Mouse (Mus musculus) cerebellum, adult 11 months (tissue): ENCODE data around the gene Zfp612.
A peak's percentile ranks its signal among the peaks of the same experiment; 100 is the strongest.
"Not testable (repeated sequence)": the region's sequence is repeated elsewhere in the genome, so short reads cannot be mapped to it uniquely, and the experiment has no call there.

Experiments
- DNase-seq: peaks from one replicate; pipeline ENCODE4 v3.0.0; 2022

Zfp612 gene

DNA sequence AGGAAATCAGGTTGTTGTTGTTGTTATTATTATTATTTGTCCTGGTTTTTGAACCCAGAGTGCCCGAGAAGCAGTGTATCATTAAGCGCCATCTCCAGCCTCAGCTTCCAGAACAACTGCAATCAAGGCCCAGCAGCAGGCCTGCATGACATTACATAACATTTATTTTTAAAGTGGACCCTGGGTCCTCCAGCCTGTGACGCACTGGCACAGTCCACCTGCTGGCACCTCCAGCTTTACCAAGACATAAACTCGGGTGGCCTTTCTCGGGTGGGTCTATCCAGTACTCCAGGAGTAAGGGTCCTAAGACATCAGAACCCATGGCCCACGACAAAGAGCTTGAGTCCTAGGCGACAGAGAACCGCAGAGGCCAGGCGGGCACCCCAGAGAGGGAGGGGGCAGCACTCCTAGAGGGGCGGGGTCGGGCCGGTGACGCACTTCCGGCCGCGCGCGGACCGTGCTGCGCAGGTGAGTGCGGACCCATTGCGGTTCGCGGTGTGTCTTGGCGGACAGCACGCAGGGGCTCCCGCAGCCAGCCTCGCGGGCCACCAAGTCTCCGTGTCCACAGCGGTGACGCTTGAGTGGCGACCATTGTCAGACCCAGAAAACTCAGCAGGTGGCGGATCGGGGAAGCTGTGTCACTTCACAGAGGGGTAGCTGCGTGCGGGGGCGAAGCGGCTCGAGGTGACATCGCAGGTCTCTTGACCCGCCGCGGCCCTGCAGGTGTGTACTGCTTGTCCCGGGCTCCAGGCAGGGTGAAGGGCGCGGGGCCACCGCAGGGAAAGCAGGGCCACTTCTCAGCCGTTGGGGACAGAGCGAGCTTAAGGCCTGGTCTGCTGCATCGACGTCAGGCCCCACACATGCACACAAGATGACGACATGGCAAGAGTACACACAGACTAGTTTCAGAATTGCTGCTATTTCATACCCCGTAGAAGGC, at the start of gene Zfp612:
Zfp612 (plus strand) TSS at position 465 of the 940 bp plus-strand sequence.
- DNase-seq, result peak; percentile 82

DNA sequence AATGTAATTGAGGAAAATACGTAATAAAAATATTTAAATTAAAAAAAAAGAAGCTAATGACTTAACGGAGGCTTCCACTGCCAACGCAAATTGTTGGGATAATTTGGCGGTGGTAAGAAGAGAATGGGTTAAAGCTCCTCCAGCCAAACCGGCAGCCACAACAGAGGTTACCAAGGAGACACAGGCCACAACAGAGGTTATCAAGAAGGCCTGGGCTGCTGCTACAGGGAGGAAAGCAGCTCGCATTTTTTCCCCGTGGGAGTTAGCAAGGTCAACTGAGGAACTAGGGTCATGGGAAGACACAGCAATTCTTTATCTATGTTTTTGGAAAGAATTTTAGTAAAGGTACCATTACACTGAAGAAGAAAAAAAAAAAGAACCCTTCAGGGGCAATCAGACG, 45.8 kb upstream of the Zfp612 start:
- DNase-seq, result not testable (repeated sequence)

DNA sequence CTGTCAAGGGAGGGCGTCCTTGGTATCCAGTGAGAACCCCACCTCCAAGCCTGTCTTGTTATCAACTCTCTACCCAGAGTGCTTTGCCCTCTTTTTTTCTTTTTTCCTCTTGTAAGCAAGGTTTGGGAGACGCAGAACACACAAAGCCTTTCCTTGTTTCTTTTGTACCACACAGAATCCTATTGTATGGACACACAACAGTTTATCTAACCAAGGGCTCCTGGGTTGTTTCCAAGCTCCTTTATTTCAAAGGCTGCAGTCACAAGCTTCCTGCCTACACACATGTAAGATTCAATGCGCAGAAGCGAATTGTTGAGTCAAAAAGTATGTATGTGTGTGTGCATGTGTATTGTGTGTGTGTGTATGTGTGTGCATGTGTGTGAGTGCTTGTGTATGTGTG, 45.2 kb upstream of the Zfp612 start:
- DNase-seq, result no peak

DNA sequence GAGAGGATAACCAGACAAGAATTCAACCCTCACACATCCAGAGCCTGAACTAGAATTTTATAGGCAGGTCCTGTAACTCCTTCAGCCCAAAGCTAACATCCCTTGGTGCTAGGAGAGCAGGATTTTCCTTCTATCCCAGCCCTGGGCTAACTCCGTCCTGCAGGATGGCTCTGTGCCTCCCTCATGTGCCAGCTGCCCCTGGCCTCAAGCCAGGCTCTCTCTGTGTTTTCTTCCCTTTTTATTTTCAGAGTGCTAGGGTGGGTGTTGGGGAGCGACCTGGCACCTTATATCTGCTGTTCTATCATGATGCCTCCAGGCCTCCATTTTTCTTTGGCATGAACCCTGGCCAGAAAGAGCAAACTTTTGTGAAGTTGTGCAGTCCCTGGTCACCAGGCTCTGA, 43.4 kb upstream of the Zfp612 start:
- no peak for DNase-seq

DNA sequence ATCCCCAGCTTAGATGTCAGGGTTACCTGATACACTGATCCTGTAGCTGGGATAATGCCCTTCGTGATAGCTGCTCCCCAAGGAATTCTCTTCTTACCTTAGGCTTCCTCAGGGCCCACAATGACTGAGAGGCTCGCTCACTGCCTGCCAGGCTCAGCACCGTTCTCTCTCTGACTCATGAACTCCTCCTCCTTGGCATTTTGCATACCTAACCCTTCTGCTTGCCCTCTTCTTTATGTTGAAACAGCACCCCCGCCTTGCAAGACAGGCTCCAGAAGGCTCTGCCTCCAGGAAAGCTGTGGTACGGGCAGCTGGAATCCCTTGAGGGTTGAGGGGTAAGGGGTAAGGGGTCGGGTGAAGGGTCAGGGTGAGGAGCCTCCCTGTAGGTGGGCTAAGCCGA, 40.3 kb upstream of the Zfp612 start:
- no peak for DNase-seq

DNA sequence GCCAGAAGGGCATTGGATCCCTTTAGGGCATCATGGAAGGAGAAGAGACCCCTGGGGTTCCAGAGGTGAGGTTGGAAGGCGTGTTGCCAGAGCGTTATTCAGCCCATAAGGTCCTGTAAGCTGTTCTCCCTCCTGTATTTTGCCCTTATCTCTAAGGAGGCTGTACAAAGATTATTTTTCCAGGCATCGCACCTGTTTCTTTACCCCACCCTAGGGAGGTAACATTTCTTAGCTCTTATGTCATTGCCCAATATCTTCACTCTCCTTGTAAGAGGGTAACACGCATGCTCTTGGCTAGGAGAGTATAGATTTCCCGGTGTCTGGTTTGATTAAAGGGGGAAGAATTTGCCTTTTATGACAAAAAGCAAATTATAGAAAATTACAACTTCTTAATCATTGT, 39.9 kb upstream of the Zfp612 start, which contains the start of gene Chst4:
Chst4 (minus strand) TSS at position 82 of the 400 bp plus-strand sequence.
- no peak for DNase-seq

DNA sequence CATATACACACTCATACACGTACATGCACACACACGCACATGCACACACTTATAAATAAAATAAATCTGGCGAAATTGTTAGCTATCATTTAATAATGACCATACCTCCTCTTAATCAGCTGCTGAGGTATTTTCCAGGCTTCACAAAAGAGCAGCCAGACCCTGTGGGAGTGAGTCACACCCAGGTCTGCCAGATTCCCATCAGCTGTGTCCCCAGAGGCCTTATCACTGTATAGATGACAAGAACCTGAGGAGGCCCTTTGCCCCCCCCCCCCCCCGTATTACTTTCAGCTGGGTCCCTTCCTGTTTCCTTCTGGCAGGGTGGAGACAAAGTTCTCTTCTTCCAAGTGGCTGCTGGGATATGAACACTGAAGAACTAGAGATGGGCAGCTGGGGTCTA, 39.0 kb upstream of the Zfp612 start:
- no peak for DNase-seq

DNA sequence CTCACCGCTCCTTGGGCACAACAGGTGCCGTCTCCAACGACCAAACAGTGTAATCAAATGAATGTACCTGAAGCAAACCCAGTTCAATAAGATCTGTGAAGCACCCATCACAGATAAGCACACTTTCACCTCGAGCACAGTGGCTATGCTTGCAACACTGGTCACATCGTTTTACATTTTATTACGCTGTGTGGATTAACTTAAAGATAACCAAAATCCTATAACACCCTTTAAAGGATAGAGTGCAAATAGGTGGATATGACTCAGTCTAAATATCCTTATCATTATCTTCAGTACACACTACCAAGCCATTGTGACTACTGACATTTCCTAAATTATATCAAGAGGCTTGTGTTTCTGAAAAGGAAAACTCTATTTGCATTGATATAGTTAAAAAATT, 28.3 kb upstream of the Zfp612 start:
- no peak for DNase-seq

DNA sequence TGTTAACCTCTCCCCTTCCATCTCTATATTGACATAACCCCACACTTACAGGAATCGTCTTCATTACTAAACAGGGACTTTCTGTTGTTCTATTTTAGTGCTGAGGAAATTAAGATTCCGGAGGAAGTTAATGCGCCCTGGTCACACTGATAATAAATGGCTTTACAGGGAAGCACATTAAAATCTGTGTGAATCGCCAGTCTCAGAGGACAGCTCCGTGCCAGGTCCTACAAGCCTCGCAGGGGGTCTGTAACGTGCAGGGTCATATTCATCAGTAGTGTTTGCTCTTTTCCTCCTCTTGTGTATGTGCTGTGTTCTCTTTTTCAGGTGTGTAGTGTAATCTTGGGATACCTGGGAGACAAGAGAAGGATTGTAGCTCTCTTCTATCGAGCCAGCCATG, 21.3 kb upstream of the Zfp612 start:
- DNase-seq, result no peak

DNA sequence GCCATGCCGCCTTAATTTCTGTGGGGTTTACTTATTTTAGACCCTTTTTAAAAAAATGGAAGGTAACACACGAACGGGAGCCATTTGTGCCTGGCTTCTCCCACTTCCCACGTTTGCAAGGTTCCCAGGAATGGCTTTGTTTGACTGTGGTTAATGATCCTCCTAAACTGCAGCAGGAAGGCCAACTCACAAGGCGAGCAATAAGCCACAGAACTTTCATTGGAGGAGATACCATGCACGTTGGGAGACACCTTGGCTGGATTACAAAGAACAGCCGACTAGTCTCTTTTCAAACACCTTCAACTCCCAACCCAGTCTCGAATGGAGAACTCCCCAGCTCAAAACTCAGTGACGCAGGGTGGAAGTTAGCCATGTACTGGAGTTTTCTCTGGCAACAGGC, 15.4 kb upstream of the Zfp612 start:
- no peak for DNase-seq

DNA sequence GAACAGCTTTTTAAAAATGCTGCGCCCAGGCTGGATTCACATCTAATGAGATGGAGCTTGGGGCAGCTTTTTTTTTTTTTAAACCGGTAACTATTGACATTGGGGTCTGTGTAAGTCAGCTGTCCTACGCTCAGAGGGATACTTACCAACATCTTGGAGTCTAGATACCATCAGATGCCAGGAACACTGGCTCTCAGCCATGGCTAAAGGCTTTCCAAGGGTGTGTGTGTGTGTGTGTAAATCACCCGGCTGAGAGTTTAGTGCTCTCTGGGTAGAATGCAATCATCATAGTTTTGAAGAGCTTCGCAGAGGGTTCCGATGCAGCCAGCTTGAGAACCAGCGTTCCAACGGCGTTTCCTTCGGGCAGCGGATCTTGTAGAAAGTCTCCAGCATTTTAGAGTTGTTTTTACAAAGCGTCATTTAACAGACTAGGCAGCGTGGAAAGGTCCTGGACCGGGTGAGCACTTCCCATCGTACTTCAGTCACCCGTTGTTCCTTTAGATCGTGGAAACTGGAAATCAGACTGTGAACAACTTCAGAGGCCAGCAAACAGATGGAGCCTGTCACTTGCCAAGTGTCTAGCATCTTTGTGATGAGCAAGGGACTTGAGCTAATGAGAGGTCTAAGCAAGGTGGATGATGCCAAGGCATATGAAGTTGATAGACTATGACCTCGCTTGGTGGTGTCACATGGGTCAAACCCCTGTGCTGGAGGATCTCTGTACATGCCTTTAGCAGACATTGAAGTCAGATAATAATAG, 14.8 kb upstream of the Zfp612 start:
- DNase-seq, result no peak

DNA sequence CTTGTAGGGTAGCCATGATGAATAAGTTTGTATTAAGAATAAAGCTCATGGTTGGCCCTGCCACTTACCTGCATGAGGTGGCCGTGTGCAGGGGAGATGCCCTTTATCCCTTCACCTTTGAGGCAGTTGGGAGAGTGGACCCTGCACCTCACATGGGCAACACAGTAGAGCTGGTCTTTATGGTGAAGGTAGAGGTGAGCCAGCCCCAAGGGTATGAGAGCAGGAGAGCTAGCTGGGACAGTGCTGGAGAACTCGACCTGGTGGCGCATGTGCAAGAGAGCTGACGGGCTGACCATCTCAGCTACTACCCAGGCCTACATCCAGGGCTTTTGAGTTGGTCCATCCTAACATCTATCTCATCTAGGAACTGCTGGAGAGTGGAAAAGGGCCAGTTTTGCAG, 13.9 kb upstream of the Zfp612 start:
- DNase-seq, result no peak

DNA sequence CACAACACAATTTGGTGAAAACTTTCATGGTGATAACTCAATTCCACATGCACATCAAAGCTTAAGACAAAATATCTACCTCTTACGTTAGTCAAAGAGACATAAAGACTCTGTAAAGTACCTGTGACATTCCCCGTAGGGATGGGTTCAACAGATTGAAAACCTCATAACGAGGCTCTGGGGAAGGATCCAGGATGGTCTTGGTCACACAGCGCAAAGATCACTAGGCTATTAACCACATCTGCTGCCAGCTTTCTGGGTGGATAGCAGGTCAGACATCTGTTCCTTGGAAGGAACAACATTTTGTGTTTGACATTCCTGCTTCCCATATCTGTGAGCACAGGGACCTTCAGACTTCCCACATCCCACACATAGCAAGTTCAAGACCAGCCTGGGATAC, 9.8 kb upstream of the Zfp612 start:
- no peak for DNase-seq

DNA sequence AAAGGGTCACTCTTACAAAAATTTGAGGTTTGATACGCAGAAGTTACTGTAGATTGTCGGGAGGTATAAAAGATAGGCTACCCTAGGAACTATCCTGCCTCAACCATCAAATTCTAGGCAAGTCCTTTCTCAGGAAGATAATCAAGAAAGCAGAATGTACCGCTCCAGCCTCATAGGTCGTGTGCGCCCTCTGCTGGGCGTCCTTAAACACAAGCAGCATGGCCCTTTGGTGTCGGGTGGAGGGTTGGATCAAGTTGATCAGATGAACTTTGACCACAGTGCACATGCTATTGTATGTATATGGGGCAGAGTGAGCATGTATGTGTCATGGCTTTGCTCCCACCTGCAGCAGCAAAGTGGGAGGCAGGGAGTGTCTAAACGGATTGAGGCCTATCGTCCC, 7.9 kb upstream of the Zfp612 start:
- DNase-seq, result peak; percentile 43

DNA sequence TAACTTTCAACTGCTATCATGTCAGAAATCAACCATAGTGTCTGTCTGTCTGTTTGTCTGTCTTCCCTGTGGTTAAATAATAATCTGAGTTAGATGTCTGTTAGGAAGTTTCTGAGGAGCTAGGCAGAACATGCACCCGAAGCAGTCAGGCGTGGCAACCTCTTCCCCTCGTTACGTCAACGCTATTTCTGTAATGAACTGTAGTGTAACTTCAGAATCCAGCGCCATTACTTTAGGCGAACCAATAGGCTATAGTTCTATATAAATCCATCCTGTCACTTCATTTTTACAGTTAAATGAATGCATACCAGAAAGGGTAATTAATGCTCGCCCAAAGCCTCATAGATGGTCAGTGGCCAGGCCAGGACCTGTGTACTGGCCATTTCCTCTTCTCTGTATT, 5.0 kb upstream of the Zfp612 start:
- no peak for DNase-seq

DNA sequence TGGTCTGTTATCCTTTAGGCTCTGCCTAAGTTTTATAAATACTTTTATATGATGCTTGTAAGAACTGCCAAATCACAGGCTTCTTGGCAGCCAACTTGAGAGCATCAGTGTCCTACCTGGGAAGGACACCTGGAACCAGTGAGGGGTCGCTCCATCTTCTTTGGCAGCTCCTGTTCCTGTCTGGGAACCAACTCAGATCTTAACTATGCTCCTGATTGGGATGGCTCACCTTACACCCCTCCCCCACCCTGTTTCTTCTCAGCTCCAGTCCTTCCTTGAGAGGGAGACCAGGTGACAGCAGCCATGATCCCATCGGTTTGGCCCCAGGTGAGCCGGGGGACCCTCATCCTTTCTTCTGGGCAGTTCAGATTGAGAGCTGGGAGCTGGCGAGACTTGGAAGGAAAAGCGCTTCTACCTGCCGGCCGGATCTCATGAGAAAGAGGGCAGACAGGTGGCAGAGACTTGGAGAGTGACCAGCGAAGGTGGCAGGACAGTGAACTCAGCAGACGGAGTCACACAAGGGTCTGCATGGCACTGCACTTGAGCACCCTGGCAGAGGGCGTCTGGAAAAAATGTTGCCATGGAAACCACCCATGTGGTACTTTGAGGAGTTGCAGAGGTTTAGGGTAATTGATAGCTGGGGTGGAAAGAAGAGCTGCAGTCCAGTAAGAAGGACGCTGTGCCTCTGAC, 3.0 kb downstream of the Zfp612 start:
- no peak for DNase-seq

DNA sequence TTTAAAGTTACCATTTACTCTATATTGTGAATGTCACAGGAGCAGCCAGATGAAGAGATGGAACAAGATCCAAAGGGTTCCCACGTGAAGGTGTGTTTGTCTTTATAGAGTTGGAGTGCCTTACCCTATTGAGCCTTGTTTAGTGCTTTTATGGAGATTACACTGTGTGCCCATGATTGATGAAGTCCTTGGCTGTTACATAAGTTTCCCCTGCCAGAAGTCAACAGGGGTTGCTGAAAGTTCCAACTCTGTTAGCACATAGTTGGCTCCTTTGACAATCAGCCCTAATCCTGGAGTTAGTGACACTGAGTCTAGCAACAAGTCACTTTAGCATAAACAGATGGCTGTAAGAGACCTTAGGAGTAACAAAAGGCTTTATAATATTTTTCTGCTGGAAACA, 12.3 kb downstream of the Zfp612 start:
- DNase-seq, result no peak

DNA sequence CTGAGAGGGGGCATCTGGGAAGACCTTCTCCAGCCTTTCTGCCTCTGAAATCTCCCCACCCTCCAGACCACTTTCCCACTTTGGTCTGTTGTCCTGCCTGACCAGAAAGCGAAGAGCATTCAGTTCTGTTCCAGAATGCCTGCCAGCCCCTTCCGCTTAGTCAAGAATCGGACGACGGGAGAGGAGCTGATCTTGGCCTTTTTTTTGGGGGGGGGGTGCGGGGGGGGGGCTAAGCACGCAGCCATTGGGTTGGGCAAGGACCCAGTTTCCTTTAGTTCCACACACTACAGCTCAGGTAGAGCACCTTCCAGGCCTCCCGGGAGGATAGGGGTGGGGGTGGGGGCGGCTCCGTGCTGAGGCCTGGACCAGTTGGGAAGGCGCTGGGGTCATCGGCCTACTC, 21.4 kb downstream of the Zfp612 start, which contains the start of gene Gm21964:
Gm21964 (plus strand) TSS at position 301 of the 400 bp plus-strand sequence.
- DNase-seq, result no peak

DNA sequence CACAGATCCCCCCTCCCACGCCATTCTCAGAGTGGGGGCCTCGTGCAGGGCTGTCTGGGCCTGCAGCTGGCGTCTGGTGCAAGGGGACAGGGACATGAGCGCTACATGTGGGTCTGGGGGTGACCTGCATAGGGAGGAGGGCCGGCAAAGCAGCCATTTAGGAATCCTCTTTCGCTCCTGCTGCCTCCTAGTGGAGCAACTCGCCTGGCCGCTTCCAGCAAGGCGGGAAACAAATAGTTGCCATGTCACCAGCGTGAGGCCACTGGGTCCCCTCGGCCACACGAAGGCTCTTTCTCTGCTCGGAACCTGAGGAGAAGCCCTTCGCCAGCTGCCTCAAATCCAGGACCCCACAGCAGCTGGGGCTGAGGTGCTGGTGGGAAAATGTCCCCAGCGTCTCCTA, 22.1 kb downstream of the Zfp612 start:
- DNase-seq, result no peak

DNA sequence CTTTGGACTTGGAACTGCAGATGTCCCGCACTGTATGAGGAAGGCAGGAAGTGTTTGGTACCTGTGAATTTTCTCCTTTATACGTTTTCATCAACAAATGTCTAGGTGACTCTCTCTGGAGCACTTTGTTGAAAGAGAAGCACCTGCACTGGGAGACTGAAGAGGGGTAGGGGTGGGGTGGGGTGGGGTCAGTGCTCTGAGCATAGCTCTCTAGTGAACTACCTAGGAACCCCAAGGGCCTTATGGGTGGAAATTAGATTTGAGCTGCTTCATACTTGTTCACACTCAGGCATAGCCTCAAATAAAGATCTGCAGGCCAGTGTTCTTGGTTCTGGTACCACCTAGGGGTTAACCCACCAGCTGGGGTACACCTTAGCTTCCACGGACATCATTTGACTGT, 23.1 kb downstream of the Zfp612 start, which contains the start of gene Gm17720:
Gm17720 (minus strand) TSS at position 101 of the 400 bp plus-strand sequence.
- no peak for DNase-seq

DNA sequence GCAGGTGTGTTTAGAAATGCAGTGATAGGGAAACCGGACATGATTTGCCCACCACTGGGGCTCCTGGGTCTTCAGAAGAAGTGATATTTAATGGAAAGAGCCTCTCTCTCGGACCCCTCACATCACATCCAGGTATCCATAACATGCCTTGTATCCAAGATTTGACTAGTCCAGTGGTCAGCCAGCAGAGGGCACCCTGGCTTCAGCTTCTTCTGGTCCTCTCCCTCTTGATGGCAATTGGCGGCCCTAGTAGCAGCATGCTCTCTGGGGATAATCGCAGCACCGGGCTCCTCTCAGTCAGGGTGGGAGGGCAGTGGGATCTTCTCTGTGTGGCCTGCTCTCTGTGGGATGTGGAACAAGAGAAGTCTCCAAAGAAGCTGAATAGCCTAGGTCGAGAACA, 40.2 kb downstream of the Zfp612 start:
- DNase-seq, result peak; percentile 40

DNA sequence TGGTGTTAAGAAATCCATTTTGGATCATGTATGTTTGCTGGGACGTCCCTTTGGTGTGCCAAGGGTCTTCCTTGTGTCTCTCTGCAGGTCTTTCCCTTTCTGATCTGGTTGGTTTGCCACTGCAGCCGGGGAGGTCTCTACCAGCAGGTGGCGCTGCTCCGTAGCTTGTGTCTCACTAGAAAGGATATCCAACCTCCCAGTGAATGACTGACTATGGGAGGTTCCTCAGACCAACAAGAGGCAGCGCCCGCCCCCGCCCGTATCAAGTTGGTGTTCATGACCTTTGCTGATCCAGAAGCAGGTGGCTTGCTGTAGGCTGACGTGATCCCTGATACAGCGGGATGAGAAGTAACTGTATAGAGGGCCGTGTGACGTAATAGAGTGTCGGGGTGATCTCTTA, 51.0 kb downstream of the Zfp612 start:
- peak; percentile 73 for DNase-seq

DNA sequence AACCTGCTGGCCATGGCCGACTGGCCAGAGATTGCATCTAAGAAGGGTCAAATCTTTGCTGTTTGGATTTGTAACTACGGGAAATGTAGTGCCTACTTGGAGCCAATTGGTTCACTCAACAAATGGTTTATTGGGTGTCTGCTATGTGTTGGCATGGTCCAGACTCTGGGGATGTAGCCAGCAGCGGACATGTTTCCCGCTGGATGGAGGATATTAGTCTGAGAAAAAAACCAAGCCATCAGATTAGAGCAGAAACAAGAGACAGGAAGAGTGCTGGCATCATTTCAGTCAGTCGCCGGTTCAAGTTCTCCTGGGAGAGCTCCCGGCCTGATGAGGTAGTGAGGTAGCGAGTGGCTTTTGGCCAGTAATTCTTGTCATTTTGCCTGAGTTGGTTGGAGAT, 54.7 kb downstream of the Zfp612 start:
- DNase-seq, result no peak
